Mouse (Mus musculus): ENCODE measurements at regions not wholly inside any gene's neighbourhood (a gene's known extent, or its start where the extent isn't known, plus 50 kb on each side); places are given as distances from the start of the nearest gene placed in this dataset.
"Not testable (repeated sequence)": the region's sequence is repeated elsewhere in the genome, so short reads cannot be mapped to it uniquely, and the experiment has no call there.

- intact Hi-C loops (cut with DNase I) = no loop called here
- DNase-seq (ENCODE audit: low spot score in 2 of 2) = no peak
Observed at GRCm38 (mm10) chr17:16571403-16571802, 492.5 kb upstream of the Zfp960 start.

GRCm38 (mm10) chr17:16588791-16589190 lies 475.1 kb upstream of the Zfp960 start:
- intact Hi-C loops (cut with DNase I) = no loop called here
- no peak for DNase-seq (ENCODE audit: low spot score in 2 of 2)

GRCm38 (mm10) chr17:16599671-16600070 lies 464.2 kb upstream of the Zfp960 start:
- no peak for DNase-seq (ENCODE audit: low spot score in 2 of 2)
- intact Hi-C loops (cut with DNase I) = no loop called here

- no peak for DNase-seq (ENCODE audit: low spot score in 2 of 2)
- intact Hi-C loops (cut with DNase I) = no loop called here
Observed at GRCm38 (mm10) chr17:16612405-16612979, 451.4 kb upstream of the Zfp960 start.

GRCm38 (mm10) chr17:16621931-16622556 lies 441.9 kb upstream of the Zfp960 start:
- intact Hi-C loops (cut with DNase I) = no loop called here
- DNase-seq (ENCODE audit: low spot score in 2 of 2) = no peak

GRCm38 (mm10) chr17:16629854-16630253 lies 434.1 kb upstream of the Zfp960 start:
- DNase-seq (ENCODE audit: low spot score in 2 of 2) = peak in 1 of 2 experiments; percentile 2

GRCm38 (mm10) chr17:16633426-16633825 lies 430.5 kb upstream of the Zfp960 start:
- intact Hi-C loops (cut with DNase I) = no loop called here
- DNase-seq (ENCODE audit: low spot score in 2 of 2) = no peak

More at GRCm38 (mm10) chr17:16629854-16630253, 434.1 kb upstream of the Zfp960 start:
- intact Hi-C loops (cut with DNase I) = no loop called here

- DNase-seq (ENCODE audit: low spot score in 2 of 2) = no peak
- intact Hi-C loops (cut with DNase I) = no loop called here
Observed at GRCm38 (mm10) chr17:16637463-16637862, 426.4 kb upstream of the Zfp960 start.

- intact Hi-C loops (cut with DNase I) = no loop called here
- no peak for DNase-seq (ENCODE audit: low spot score in 2 of 2)
Observed at GRCm38 (mm10) chr17:16647942-16648341, 416.0 kb upstream of the Zfp960 start.

- DNase-seq (ENCODE audit: low spot score in 2 of 2) = peak; percentile 11 to 25
- intact Hi-C loops (cut with DNase I) = loop anchor here (5.0 kb wide), 1 partner anchor 838 kb away; no protein-coding TSS in a partner anchor
Observed at GRCm38 (mm10) chr17:16665253-16665652, 398.7 kb upstream of the Zfp960 start.

GRCm38 (mm10) chr17:16667606-16668005 lies 396.3 kb upstream of the Zfp960 start:
- DNase-seq (ENCODE audit: low spot score in 2 of 2) = peak in 1 of 2 experiments; percentile 11
- intact Hi-C loops (cut with DNase I) = loop anchor here (5.0 kb wide), 1 partner anchor 840 kb away; no protein-coding TSS in a partner anchor

- intact Hi-C loops (cut with DNase I) = no loop called here
- DNase-seq (ENCODE audit: low spot score in 2 of 2) = peak in 1 of 2 experiments; percentile 1
Observed at GRCm38 (mm10) chr17:16704199-16704598, 359.7 kb upstream of the Zfp960 start.

GRCm38 (mm10) chr17:16705890-16706289 lies 358.0 kb upstream of the Zfp960 start:
- DNase-seq (ENCODE audit: low spot score in 2 of 2) = no peak
- intact Hi-C loops (cut with DNase I) = no loop called here

- intact Hi-C loops (cut with DNase I) = no loop called here
- no peak for DNase-seq (ENCODE audit: low spot score in 2 of 2)
Observed at GRCm38 (mm10) chr17:16726904-16727303, 337.0 kb upstream of the Zfp960 start.

- intact Hi-C loops (cut with DNase I) = no loop called here
- DNase-seq (ENCODE audit: low spot score in 2 of 2) = no peak
Observed at GRCm38 (mm10) chr17:16753090-16753489, 310.8 kb upstream of the Zfp960 start.

- intact Hi-C loops (cut with DNase I) = not testable (repeated sequence)
Observed at GRCm38 (mm10) chr17:16770587-16770986, 293.3 kb upstream of the Zfp960 start.

GRCm38 (mm10) chr17:16798316-16798715 lies 265.6 kb upstream of the Zfp960 start:
- intact Hi-C loops (cut with DNase I) = no loop called here
- no peak for DNase-seq (ENCODE audit: low spot score in 2 of 2)

More at GRCm38 (mm10) chr17:16770587-16770986, 293.3 kb upstream of the Zfp960 start:
- not testable (repeated sequence) for DNase-seq (ENCODE audit: low spot score in 2 of 2)

- intact Hi-C loops (cut with DNase I) = no loop called here
- no peak for DNase-seq (ENCODE audit: low spot score in 2 of 2)
Observed at GRCm38 (mm10) chr17:16804986-16805385, 258.9 kb upstream of the Zfp960 start.

- intact Hi-C loops (cut with DNase I) = no loop called here
- DNase-seq (ENCODE audit: low spot score in 2 of 2) = no peak
Observed at GRCm38 (mm10) chr17:16818421-16818820, 245.5 kb upstream of the Zfp960 start.

GRCm38 (mm10) chr17:16821716-16822115 lies 242.2 kb upstream of the Zfp960 start:
- no peak for DNase-seq (ENCODE audit: low spot score in 2 of 2)
- intact Hi-C loops (cut with DNase I) = no loop called here

- DNase-seq (ENCODE audit: low spot score in 2 of 2) = no peak
Observed at GRCm38 (mm10) chr17:16839152-16839551, 224.8 kb upstream of the Zfp960 start.

More at GRCm38 (mm10) chr17:16839152-16839551, 224.8 kb upstream of the Zfp960 start:
- intact Hi-C loops (cut with DNase I) = no loop called here
